Mouse (Mus musculus) left cerebral cortex, adult 18-20 months (tissue): ENCODE data around the gene Cdc7. TPM values are rescaled to one million over a fixed set of nuclear protein-coding genes. Genes with fewer than 3 reads are reported as not detected.
A peak's percentile ranks its signal among the peaks of the same experiment; 100 is the strongest.

Experiments used
- DNase-seq, 2 experiments: peaks; one replicate each; pipeline ENCODE4 v3.0.0; 2021 to 2022; ENCODE audit warnings: low spot score in 2 of 2, mixed read lengths in 1 of 2
- total RNA-seq, 2 experiments: library from RNA; stranded (reverse); gene quantifications; 2 replicates each; pipeline ENCODE4 v1.2.3; 2021

Cdc7 gene
- total RNA-seq, 2 experiments from 2014 or later = 12.4 to 15.4 TPM

DNA sequence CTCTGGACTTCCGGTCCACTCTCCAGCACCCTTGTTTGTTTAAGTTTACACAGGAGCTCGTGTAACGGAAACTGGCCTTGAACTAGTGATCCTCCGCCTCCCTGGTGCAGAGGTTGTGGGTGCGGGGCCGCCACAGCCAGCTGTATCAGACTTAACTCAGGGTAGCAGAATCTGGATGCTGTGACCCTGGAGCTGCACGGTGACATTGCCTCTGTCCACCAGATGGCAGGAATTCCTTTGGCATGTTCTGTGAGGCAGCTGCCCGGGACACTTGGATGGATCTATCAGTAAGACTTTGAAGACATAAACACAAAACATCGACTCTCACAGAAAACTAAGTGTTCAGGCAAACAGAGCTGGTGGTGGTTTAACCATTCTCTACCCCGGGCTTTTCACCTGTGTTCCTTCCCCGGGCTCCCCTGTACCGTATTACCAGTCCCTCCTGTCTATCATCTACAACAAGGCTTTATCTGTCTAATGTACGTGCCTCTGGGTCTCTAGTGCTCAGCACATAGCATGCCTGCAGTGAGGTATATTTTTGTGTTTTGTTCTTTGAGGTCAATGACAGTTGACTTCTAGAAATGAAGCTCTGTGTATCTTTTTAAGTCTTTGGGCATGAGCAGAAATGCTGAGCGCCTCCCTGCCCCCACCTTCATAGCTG, 26.6 kb downstream of the Cdc7 start:
- peak; percentile 18 to 19 for DNase-seq

DNA sequence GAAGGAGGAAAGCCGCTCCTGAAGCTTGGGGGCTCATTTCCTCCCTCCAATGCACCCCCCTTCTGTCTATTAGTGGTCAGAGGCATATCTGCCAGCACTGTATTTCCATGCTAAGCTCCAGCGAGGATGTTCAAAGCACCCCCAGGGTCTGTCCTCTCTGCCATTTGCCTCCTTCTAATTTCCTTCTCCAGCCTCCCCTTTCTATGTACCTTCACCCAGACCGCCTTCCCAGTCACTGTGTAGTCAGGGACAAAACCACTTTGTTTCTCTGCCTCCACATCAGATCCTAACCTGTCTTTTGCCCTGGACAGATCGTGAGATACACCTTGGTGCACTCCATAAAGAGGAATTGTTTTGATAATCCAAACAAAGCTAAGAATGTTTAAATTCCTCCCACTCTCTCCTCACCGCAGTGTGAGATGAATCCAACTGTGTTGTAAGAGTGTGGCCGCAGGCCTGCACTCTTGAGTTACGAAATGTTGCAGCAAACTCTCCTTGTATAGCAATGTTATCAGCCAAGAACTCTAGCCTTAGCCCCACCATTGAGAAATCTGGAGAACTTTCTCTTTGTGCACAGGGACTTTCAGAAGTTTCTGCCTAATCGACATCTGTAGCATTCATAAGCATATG, 27.3 kb downstream of the Cdc7 start:
- no peak for DNase-seq

DNA sequence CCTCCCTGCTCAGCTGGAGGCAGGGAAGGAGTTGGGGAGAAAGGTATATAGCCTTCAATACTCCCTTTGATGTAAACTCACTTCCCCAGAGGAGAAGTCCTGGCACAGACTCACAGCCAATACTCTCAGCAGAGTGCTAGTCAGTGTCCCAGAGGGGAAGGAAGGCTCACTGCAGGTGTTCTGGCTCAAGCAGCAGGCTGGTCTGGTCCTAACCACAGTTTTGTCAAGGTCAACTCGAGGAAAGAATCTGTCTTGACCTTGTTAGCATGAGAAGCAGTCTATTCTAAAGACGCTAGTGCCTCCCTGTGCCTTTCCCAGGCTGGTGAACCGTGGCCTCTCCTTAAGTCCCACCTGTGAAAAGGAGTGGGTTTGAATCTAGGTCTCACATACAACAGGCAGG, 30.6 kb downstream of the Cdc7 start:
- DNase-seq = no peak

DNA sequence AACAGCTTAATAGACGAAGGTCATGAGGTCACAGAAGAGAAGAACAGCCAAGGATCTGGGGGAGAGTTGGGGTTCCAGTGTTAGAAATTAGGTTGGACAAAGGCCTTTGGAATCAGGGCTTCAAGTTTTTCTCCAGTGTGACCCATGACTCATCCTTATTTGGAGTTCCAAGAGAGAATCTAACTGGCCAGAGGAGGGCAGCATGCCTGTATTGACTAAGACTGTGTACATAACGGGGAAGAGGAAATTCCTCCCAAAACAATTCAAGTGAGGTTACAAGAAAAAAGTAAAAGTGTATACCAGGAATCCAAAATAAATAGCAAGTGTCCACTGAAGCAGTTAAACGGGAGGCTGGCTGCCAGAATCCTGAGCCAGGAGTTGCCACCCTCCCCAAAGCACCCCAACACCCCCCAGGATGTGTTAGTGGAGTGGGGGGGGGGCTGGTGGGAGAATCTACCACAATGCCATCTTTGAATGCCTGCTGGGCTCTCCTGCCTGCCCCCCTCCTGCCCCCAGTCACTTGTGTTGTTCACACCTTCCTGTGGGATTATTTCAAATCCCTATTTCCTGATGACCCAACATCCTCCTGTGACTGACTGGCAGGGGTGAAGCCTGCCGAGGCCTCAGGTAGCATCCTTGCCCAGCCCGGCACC, 31.9 kb downstream of the Cdc7 start:
- DNase-seq = peak; percentile 44 to 45

DNA sequence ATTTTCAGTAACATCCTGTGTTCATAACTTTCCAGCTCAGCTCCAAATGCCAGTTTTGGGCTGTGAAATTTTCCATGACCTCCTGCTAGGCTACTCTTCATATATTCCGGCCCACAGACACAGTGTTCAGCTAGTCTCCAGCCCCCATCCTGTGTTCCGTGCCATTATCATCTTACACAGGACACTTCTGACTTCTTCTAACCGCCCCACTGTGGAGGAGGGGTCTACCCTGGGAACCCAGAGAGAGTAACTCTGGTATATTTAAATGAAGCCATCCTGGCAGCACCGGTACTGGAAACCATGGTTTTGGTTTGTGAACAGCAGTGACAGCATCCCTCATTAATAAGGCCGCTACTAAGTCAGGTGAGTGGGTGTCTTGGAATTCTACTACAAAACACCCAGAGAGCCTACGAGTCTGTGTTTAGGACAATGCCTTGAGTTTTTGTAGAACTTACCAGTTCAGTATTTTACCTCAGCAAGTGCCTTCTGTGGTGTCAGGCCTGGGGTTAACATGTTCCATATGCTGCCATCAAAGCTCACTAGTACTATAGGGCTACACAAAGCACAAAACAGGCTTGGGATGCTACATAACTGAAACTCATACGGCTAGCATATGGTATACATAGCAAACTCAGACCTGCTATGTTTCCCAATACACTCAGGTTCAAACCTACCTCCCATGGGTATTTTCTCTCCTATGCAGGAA, 32.6 kb downstream of the Cdc7 start:
- no peak for DNase-seq

DNA sequence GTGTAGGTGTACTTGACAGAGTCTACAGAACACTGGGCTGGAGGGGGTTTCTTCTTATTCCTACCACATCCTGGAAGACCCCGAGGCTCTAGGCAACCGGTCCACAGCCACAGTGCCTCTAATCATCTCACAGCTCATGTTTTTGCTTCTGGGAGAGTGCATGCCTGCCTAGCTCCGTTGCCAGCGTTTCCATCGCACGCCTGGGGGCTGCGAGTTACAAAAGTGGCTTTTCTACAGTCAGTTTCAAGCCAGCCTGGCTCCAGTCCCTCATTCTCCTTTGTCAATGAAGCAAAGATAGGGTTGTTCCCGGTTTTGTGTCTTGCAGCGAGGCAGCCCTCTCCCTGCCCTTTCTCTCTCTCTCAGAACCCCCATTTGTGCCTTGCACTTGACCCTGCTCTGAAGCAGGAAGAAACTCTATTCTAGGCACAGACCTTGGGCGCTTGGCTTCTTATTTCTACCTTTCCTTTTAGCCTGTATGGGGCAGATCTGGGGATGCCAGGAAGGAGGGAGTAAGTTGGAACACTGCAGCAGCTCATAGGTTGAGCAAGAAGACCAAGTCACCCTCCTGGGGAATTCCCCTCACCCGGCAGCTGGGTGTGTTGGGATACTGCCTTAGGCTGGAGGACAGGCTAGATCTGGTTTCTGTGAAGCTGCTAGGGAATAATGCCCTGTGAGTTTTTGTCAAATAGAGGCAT, 37.4 kb downstream of the Cdc7 start:
- no peak for DNase-seq

DNA sequence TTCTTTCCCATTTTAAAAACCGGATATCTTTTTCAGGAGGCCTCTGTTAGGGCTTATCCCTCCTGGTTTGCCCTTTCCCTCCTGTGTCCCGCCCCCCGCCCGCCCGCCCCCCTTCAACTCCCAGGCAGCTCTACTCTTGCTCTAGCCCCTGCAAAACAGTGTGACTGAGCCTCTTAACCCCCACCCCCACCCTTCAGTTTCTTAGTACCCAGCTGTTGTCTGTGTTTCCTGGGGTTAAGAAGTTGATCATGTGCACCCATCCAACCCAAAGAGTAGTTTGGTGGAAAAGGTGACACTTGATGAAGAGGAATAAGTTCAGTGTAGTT, 37.9 kb downstream of the Cdc7 start:
- DNase-seq = no peak

DNA sequence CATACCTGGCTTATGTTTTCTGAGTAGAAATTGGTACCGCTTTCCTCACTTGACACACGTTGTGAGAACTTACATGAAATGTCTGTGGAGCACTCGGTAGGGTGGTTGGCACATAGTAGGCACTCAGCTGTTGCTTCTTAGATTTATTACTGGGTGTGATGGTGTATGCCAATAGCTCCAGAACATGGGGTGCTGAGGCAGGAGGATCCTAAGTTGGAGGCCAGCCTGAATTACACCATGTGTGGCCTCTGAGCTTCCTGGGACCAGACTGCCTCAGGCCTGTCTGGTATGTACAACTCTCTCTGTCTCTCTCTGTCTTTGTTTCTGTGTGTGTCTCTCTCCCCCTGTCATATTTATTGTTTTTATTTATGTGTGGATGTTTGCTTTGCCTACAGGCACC, 45.6 kb downstream of the Cdc7 start:
- no peak for DNase-seq

DNA sequence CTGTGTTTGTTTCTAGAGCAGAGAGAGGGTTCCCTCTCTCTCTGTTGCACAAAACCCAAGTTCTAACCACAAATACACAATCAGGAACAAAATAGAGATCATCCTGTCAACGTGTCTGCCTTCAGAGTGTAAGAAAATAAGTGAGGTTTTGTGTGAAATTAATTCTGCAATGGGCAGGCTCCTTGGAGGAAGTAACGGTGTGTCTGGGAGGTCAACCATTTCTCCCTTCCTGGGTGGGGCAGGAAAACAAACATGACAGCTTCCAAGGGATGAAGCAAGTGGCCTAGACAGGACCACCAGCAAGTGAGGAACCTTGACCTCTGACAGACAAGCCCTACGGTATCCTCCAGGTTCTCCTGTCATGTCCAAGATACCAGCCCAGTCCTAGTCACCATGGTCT, 46.2 kb downstream of the Cdc7 start:
- DNase-seq = no peak

DNA sequence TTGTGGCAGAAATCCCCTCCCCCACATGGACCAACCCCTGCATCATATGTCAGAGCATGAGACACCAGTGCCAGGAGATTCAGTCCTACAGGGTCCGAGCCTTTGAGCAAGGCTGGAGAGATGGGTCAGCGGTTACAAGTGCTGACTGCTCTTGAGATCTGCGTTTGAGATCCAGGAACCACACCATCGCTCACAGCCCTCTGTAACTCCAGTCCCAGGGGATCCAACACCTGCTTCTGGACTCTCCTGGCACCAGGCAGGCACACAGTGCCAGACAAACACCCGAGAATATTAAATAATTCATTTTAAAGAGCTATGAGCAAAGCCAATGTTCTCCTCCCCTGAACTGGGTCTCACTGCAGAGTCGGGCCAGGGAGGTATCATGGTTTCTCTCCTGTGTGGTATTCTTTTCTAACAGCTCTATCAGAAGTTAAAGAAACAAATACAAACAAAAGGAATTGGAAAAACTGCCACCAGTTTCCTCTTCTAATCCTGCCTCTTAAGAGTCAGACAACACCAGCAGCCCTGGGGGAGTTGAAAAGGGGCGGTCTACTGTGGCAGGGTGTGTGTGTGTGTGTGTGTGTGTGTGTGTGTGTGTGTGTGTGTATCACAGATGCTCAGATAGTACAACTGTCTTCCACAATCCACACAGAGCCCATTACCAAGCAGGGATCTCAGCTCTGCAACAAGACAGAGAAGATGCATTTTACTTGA, 47.4 kb downstream of the Cdc7 start:
- DNase-seq = no peak

DNA sequence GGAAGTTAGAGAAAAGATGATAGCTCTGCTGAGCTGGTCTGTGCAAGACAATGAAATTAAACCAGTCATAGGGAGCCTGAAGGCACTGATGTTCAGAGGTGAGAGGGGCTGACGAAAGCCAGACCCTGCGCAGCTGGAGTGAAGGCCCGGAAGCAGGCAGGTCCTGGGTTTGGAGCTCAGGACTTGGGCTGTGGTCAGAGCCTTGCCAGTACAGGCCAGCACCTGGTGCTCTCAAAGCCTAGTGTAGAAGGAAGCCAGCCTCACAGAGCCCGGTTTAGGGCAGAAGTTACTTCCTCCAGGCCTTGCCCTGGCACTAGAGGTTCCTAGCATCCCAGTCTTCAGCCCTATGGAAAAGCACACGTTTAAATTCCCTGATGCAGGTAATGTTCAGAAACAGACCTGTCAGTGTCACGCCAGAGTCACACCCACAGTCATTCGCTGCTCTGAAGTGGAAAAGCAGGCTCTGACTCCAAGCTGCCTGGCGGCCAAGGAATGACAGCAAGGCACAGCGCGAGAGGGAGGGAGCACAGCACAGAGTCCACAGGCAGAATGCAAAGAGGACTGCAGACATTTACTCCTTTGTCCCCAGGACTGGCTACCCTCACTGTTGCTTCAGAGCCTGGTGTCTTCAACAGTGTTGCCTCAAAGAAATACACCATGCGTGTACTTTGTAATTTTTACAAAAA, 48.1 kb downstream of the Cdc7 start:
- DNase-seq = no peak

DNA sequence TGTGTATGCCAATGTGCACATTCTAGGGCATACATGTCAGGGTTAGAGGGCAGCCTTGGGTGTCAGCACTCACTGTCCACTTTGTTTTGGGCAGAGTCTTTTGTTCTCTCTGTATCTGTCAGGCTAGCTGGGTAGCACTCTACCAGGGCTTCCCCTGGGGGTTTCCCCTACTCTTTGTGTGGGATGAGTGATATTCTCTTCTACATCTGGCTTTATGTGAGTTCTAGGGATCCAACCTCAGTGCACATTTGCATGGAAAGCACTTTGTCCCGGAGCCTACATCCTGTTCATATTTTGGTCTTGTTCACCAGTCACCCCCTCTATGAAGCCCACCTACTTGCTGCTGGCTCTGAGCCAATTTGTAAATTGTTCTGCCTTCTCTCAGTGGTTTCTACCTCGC, 49.3 kb downstream of the Cdc7 start:
- DNase-seq = no peak

DNA sequence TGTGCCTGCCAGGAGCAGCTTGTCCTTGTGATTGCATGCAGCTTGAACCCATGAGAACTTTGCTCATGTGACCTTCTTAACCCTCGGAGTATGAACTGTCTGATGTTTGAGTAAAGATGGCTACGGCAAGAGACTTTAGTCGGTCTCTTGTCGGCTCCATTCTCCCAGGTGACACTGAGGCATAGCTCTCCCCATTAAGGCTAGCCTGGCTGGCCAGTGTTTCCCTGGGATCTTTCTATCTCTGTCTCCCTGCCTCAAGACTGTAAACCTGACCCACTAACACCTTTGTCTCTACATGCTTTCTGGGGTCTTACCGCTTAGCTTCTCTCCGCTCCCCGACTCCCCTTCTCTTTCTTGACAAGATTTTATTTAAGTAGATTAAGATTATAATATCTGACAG, 50.0 kb downstream of the Cdc7 start:
- DNase-seq = no peak

DNA sequence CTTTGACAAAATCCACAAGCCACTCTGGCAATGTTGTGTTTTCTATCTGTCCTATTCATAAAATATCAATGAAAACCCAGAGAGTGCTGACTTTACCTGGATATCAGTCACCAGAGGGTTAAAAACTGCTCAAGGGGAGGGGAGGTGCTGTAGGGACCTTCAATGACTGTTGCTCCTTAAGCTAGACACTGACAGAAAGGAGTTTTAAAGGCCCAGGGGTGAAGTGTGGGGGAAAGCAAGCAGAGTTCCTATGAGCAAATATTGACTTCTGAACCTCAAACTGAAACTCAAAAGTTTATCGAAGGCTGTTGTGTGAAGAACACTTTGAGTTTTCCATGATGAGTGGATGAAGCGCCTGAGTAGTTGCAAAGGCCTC, 50.9 kb downstream of the Cdc7 start:
- no peak for DNase-seq

DNA sequence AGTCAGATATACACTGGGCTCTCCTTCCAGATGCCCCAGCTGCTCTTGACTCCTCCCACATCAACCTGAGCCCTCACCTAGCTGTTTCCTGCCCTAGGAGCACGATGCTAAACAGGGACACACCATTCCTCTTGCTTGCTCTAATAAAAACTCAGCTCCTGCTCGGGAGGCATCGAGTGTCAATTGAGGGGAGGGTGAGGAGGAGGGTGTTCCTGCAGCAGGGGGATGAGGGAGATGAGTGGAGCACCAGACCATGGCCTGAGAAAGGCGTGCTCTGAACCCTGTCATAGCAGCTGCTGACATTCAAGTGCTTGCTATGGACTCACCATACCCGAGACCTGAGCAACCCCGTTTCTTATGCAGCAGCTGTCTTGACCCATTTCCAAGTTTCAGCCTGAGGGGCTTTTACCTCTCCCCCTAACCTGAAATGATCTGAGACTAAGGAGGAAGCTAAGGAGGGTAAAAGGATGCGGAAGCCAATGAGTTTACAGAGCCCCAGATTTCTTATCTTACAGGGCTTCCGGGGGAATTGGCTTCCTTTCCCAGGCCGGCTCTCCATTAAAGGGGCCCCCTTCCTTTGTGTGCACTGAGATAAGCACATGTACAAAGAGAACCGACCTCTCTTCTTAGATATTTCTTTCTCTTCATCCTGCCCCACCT, 51.4 kb downstream of the Cdc7 start:
- DNase-seq = no peak

DNA sequence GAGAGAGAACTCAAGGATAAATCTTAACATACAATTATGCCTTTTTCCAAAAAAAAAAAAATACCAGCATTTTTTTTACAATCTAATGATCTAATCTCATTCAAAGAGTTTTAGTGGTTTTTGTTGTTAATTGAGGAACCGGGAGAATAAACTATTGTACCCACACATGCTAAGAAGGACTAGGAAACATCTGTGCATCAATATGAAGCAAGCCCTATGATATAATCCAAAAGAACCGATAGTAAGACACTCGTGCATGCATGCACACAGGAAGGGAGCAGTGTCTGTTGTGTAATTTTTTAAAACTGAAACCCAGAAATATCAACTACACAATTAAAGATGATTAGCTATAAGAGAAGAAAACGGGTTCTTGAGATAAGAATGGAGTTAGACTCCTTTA, 52.4 kb downstream of the Cdc7 start:
- no peak for DNase-seq

DNA sequence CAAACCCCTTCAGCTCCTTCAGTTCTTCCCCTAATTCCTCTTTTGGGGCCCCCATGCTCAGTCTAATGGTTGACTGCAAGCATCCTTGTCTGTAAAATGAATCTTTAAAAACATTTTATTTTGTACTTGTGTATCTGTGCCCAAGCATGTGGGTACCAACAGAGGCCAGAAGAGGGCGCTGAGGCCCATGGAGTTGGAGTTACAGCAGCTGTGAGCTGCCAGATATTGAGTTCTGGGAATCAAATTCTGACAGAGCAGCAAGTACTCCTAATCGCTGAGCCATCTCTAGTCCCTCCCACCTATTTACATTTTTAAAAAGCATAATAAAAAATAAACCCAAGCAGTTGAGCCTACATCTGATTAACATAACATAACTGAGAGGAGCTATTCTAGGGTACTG, 53.4 kb downstream of the Cdc7 start:
- no peak for DNase-seq

DNA sequence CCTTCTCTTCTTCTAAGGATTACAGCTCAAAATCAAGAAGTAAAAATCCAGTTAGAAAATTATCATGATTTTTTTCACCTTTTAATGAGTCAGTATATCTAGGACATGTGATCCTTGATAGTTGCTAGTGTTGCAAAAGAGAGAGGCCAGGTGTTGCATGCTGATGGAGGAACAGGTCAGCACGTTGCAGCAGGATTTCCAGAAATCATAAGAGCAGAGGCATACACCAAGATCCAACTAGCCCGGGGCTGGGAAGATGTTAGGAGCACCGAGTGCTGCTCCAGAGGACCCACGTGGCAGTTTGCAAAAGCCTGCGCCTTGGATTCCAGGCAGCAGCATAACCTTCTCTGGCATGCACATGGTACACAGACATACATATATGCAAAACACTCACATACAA, 54.9 kb downstream of the Cdc7 start:
- DNase-seq = no peak

DNA sequence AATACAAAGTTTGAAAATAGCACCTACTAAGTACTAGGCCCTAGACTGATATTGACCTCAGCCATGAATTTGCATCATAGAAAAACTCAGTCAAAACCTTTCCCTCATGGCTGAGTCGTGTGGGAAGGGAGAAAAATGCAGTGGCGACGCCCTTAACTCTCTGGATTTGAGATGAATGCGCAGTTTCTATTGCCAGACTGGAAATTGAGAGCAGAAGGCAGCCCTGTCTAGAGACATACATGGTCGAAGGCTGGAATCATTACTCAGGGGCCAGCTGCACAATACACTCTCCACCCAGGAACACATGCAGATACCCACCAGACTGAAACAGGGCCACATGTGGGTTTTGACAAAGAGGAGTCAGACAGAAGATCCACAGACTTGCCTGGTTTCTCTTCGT, 55.8 kb downstream of the Cdc7 start:
- DNase-seq = no peak

DNA sequence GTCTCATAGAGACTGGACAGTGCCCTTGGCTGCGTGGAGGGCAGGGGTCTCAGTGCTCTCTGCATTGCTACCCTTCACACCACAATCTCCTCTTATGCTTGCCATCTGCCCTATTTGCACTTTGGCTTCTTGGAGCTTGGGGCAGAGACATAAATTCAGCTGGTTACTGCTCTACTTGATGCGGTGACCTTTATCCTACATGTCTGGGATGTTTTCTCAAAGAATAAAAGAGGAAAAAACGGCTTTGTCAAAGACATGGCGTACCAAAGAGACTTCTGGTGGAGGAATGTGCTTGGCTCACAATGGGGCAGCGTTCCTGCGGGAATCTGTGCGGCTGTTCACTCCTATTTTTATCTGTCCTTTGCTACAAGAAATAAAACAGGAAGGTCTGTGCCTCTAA, 56.2 kb downstream of the Cdc7 start:
- no peak for DNase-seq
